In genomic region chr10:8752436-8752835, GRCm38 (mm10) we compare ENCODE assay signal across 9 mouse cellular contexts.
DNase-seq lines count a peak whose midpoint lies in the region; ATAC-seq and TF ChIP-seq lines count a peak whose summit lies in the region.
"Had no signal": no experiment of that assay in that cellular context is flagged by ENCODE, and none has a peak within 500 bp of the region (broad histone marks: within the 10 kb centered on the region; RNA-seq: fewer than 3 reads in every experiment).

No protein-coding gene starts in this region.

- H3K4me1 ChIP-seq in forebrain, embryonic 12.5 days = peaks cover 36% of the 10 kb centered on the region
- peaks cover 21% of the 10 kb centered on the region for H3K4me1 ChIP-seq in forebrain, embryonic 13.5 days
- H3K4me1 ChIP-seq in midbrain, postnatal 0 days (ENCODE audit: insufficient read depth, low read length) = peaks cover 8% of the 10 kb centered on the region; the same call in 1 of the 2 replicates
- peaks cover 45% of the 10 kb centered on the region for H3K4me1 ChIP-seq in midbrain, embryonic 13.5 days (replicated peaks)
- H3K4me1 ChIP-seq in thymus, adult 2 months (replicated peaks; ENCODE audit: control insufficient read depth, insufficient read depth, low read length) = no peaks in the 10 kb centered on the region
- H3K4me1 ChIP-seq: liver, embryonic 15.5 days had no signal

- TF ChIP-seq POLR2A in thymus, adult 2 months (IDR thresholded peaks at IDR 0.05; ENCODE audit: control insufficient read depth, extremely low read depth, insufficient read depth, low read length, poor library complexity) = no peak

- peak; percentile 16; the same call in 1 of the 2 replicates for ATAC-seq in forebrain, embryonic 12.5 days (ENCODE audit: low FRiP score)
- ATAC-seq in forebrain, embryonic 13.5 days = no peak
- ATAC-seq in midbrain, postnatal 0 days (ENCODE audit: low FRiP score) = no peak
- ATAC-seq in midbrain, embryonic 13.5 days = no peak
- ATAC-seq in erythroblast, adult 5-6 weeks (replicated peaks; ENCODE audit: low FRiP score, poor library complexity, severe bottlenecking) = no peak

- no peak overlapping the region for H3K4me3 ChIP-seq in forebrain, embryonic 12.5 days (replicated peaks)
- no peak overlapping the region for H3K4me3 ChIP-seq in forebrain, embryonic 13.5 days
- no peak overlapping the region for H3K4me3 ChIP-seq in midbrain, postnatal 0 days (ENCODE audit: low read depth, low read length)
- no peak overlapping the region for H3K4me3 ChIP-seq in midbrain, embryonic 13.5 days (replicated peaks)
- H3K4me3 ChIP-seq in thymus, adult 2 months (ENCODE audit: control insufficient read depth, insufficient read depth, low read length) = no peak overlapping the region
- H3K4me3 ChIP-seq: liver, embryonic 15.5 days had no signal

- WGBS in forebrain, embryonic 12.5 days = 75% methylated on average over 7 of the region's 7 CpGs
- 63% methylated on average over 7 of the region's 7 CpGs for WGBS in forebrain, embryonic 13.5 days
- WGBS in midbrain, postnatal 0 days = 75% methylated on average over 7 of the region's 7 CpGs
- 82% methylated on average over 7 of the region's 7 CpGs for WGBS in midbrain, embryonic 13.5 days
- WGBS in thymus, adult 2 months = 98% methylated on average over 7 of the region's 7 CpGs

- no peaks in the 10 kb centered on the region; the same call in 1 of the 2 replicates for H3K9me3 ChIP-seq in forebrain, embryonic 12.5 days
- H3K9me3 ChIP-seq in forebrain, embryonic 13.5 days (replicated peaks) = no peaks in the 10 kb centered on the region
- no peaks in the 10 kb centered on the region for H3K9me3 ChIP-seq in midbrain, postnatal 0 days (ENCODE audit: low read length)
- H3K9me3 ChIP-seq in midbrain, embryonic 13.5 days = no peaks in the 10 kb centered on the region; the same call in 1 of the 2 replicates
- H3K9me3 ChIP-seq: liver, embryonic 15.5 days had no signal

- H3K9ac ChIP-seq in forebrain, embryonic 12.5 days = no peak overlapping the region
- no peak overlapping the region for H3K9ac ChIP-seq in forebrain, embryonic 13.5 days
- H3K9ac ChIP-seq in midbrain, postnatal 0 days (replicated peaks; ENCODE audit: low read length, poor library complexity, severe bottlenecking) = no peak overlapping the region
- no peak overlapping the region for H3K9ac ChIP-seq in midbrain, embryonic 13.5 days (replicated peaks)
- H3K9ac ChIP-seq: liver, embryonic 15.5 days had no signal

- H3K36me3 ChIP-seq in forebrain, embryonic 12.5 days (replicated peaks) = peaks cover 9% of the 10 kb centered on the region
- H3K36me3 ChIP-seq in forebrain, embryonic 13.5 days (ENCODE audit: poor library complexity, severe bottlenecking) = peaks cover 12% of the 10 kb centered on the region
- peaks cover 4% of the 10 kb centered on the region; the same call in 1 of the 2 replicates for H3K36me3 ChIP-seq in midbrain, postnatal 0 days (ENCODE audit: insufficient read depth, low read length)
- peaks cover 15% of the 10 kb centered on the region for H3K36me3 ChIP-seq in midbrain, embryonic 13.5 days
- H3K36me3 ChIP-seq in thymus, adult 2 months (ENCODE audit: control insufficient read depth, insufficient read depth, low read length) = no peaks in the 10 kb centered on the region
- H3K36me3 ChIP-seq: liver, embryonic 15.5 days had no signal

- H3K4me2 ChIP-seq in forebrain, embryonic 12.5 days = no peak overlapping the region
- H3K4me2 ChIP-seq in forebrain, embryonic 13.5 days = no peak overlapping the region
- no peak overlapping the region for H3K4me2 ChIP-seq in midbrain, postnatal 0 days (ENCODE audit: low read depth, low read length, poor library complexity, severe bottlenecking)
- no peak overlapping the region for H3K4me2 ChIP-seq in midbrain, embryonic 13.5 days (replicated peaks)
- H3K4me2 ChIP-seq: liver, embryonic 15.5 days had no signal

- H3K27ac ChIP-seq in forebrain, embryonic 12.5 days = 0 out of 2 replicates have a peak overlapping the region, but pooled peaks have one; percentile 36
- no peak overlapping the region for H3K27ac ChIP-seq in forebrain, embryonic 13.5 days
- H3K27ac ChIP-seq in midbrain, postnatal 0 days (ENCODE audit: low read depth, low read length) = 0 out of 2 replicates have a peak overlapping the region, but pooled peaks have one; percentile 3
- H3K27ac ChIP-seq in midbrain, embryonic 13.5 days = no peak overlapping the region
- no peak overlapping the region for H3K27ac ChIP-seq in thymus, adult 2 months (ENCODE audit: control insufficient read depth, insufficient read depth, low read length)
- H3K27ac ChIP-seq: liver, embryonic 15.5 days had no signal

- peak; percentile 34 for DNase-seq in midbrain, postnatal 0 days (ENCODE audit: low spot score)
- DNase-seq in gastrocnemius, postnatal 25 days = peak; percentile 88
- DNase-seq in lung, postnatal 4 days = peak; percentile 18 to 70
- DNase-seq in thymus, adult 2 months = no peak

- TF ChIP-seq CTCF in midbrain, postnatal 0 days (IDR thresholded peaks at IDR 0.05) = no peak
- TF ChIP-seq CTCF in thymus, adult 2 months (IDR thresholded peaks at IDR 0.05; ENCODE audit: borderline replicate concordance, control insufficient read depth, extremely low read depth, insufficient read depth, low read length, poor library complexity) = no peak

- peaks cover 4% of the 10 kb centered on the region; the same call in 1 of the 2 replicates for H3K27me3 ChIP-seq in forebrain, embryonic 12.5 days
- 0 out of 2 replicates have a peak, but pooled peaks cover 3% of the 10 kb centered on the region for H3K27me3 ChIP-seq in forebrain, embryonic 13.5 days
- H3K27me3 ChIP-seq in midbrain, postnatal 0 days (ENCODE audit: insufficient read depth, low read length) = no peaks in the 10 kb centered on the region
- no peaks in the 10 kb centered on the region for H3K27me3 ChIP-seq in midbrain, embryonic 13.5 days
- no peaks in the 10 kb centered on the region for H3K27me3 ChIP-seq in thymus, adult 2 months (ENCODE audit: control insufficient read depth, insufficient read depth, low read length)
- H3K27me3 ChIP-seq: liver, embryonic 15.5 days had no signal

Comparison
In these comparisons a context has a peak if more than half of its experiments do, and no peak if none do; other contexts are left out.
1. H3K27ac ChIP-seq: peak in forebrain, embryonic 12.5 days (single experiment) and midbrain, postnatal 0 days (single experiment); none in forebrain, embryonic 13.5 days (single experiment), midbrain, embryonic 13.5 days (single experiment) and thymus, adult 2 months (single experiment).